Mouse (Mus musculus) urinary bladder, postnatal 36 days (tissue): ENCODE data around the gene Camta2.

Experiments used
- DNase-seq, 2 experiments: peaks; one replicate each; pipeline ENCODE4 v3.0.0; 2022; ENCODE audit warnings: low spot score in 2 of 2, mixed read lengths in 1 of 2

Camta2 gene

DNA sequence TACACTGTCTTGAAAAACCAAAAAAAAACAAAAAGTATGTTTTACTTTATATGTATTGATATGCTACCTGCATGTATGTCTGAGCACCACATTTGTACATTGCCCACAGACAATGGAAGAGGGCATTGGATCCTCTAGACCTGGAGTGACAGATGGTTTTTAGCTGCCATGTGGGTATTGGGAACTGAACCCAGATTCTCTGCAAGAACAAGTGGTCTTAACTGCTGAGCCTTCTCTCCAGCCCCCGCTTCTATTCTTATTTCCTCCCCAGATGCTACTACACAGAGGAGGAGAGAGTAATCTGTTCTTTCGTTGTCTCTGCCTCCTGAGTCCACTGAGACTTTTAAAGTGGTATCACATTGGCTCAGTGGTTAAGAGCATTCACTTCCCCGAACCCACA, 5.6 kb upstream of the Camta2 start:
- no peak for DNase-seq

DNA sequence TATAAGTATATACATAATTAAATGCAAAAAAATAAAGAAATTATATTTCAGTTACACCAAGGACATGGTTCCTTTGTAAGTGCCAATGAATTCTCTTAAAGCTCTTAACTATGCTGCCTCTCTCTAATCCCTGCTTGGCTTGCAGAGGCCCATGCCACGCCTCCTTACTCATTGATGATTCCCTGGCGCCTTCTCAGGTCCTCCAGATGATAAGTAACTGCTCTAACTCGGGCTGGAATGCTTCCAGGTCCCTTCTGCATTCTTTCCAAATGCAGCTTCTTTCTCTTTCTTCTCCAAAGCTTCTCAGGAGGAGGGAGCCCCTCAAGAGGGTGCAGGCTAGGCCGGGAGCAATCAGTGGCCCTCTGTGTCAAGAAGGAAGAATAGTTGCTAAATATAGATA, 1.7 kb upstream of the Camta2 start:
- no peak for DNase-seq

GRCm38 (mm10) chr11:70688372-70688771, 467 bp upstream of the Camta2 start:
- DNase-seq: no peak

DNA sequence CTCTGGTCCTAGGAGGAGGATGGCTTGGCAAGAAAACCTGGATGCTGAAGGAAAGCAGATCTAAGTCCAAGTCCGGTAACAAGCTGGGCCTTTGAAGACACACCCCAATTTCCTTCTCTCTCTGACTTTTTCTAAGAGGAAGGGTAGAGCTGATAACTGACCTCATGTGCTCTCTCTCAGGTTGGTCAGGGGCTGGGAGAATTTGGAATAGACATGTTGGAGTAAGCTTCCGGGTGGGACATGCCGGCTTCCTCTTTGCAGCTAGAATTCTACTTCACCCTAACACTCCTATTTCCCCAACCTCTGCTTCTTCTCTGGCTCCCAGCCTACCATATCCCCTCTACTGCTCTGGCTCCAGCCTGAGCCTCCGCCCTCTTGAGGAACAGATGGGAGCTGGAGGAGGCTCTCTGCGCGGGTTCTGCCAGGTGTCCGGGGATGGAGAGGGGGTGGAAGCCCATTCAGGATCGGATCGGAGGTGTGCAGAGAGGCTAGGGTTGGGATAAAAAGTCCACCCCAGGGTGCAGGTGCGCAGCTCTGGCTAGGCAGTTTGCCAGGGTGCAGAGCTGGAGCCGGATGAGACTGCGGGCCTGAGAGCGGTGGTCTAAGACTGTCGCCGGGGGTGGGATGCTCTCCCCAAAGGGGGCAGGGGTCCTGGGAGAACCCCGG, 871 bp downstream of the Camta2 start:
- peak in 1 of 2 experiments; percentile 26 for DNase-seq

DNA sequence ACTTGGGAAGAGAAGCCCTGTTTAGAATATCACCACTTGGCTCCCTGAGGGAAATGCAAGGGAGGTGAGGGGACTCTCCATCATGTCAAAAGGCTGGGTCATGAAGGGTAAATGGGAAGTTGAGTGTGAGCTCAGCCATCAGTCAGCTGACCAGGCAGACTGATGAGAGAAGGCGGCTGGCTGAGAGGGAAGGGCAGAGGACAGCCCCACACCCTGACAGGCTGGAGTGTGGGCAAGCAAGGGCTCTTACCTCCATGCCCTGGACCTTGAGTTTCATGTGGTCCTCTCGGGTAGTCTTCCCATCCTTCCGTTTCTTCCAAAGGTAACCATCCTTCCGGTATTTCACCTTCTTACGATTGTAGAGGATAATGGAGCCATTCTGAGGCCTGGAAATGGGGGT, 4.3 kb downstream of the Camta2 start:
- DNase-seq: no peak

- no peak for DNase-seq
Measured at GRCm38 (mm10) chr11:70681897-70682581, 5.9 kb downstream of the Camta2 start.

DNA sequence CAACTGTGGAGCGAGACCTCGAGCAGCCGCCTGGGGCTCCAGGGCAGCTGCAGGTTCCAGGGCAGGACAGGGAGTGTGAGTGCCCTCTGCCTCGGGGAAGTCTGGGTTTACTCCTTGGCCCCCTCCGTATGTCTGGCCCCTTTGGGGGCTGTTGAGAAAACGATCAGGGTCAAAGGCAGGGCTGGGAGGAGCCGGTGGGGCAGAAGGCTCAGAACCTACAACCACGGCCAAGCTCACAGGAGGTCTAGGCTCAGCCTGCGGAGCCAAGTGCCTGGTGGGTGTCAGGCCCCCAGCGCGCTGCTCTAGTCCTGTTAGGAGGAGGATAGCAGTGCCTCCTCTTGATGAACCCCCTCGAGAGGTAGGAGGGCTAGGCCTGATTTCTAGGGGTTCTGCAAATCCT, 6.7 kb downstream of the Camta2 start:
- no peak for DNase-seq

DNA sequence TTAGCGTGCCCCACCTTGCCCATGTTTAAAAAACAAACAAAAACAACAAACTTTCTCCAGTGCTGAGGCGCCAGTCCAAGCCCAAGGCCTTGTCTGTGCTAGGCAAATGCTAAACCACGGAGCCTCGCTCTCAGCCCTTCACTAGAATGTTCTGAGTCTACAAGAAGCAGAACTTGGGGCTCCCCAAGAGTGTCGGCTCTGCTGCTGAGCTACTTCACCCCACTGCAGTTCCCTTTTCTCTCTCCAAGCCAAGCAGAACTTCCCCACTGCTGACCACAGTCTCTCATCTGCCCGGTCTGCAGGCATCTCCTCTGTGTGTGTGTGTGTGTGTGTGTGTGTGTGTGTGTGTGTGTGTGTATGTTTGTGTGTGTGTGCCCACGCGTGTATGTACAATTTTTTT, 8.0 kb downstream of the Camta2 start:
- DNase-seq: no peak

GRCm38 (mm10) chr11:70679361-70679760, 8.5 kb downstream of the Camta2 start:
- no peak for DNase-seq

GRCm38 (mm10) chr11:70678576-70678975, 9.3 kb downstream of the Camta2 start:
- no peak for DNase-seq

- DNase-seq: no peak
Measured at GRCm38 (mm10) chr11:70678092-70678491, 9.8 kb downstream of the Camta2 start.

GRCm38 (mm10) chr11:70674501-70674900, 13.4 kb downstream of the Camta2 start:
- no peak for DNase-seq

GRCm38 (mm10) chr11:70674014-70674413, 13.9 kb downstream of the Camta2 start:
- no peak for DNase-seq

DNA sequence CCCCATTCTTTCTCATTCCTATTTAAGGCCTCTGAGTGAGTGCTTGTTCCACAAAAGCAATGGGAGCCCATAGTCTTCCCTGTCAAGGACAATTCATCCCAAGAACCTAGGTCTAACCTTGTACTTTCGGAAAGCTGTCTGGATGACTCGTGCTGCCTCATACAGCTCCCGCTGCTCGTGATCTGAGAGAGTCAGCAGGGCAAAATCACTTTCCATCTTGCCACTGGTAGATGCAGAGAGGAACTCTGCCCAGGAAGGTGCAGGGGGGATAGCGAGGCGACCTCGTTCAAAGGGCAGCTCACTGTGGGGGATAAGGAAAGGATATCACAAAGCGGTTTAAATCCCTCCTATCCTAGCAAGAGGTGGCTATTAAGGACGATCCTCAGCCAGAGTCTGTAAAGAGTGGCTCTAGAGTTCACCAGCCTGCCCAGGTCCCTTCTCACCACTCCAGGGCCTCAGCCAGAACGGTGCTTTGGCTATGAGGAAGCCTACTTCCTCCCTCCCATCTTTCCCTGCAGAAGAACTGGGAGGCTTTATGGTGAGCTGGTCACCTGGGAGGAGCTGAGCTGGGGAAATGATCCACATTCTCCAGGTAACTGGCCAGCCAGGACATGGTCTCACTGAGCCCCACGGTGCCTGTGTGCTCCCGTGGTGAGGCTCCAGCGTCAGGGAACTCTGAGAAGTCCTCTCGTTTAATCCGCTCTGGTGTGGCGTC, 16.4 kb downstream of the Camta2 start:
- no peak for DNase-seq

DNA sequence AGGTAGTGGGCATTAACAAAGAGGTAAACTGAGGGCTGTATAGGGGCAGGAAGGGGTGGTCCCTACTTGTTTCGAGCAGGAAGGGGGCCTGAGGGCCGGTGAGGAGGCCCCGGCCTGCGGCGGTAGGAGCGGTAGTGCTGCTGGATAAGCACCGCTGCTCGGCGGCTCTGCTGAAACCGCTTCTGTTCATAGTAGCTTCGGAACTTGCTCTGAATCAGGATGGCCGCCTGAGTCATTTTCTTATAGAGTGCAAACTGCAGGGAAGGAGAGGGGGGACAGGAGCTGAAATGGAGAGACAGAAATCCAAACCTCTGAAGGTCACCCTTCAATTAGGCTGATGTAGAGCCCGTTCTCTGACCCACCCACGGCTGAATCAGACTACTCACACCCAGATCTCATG, 17.4 kb downstream of the Camta2 start:
- no peak for DNase-seq

- DNase-seq: peak in 1 of 2 experiments; percentile 70
Measured at GRCm38 (mm10) chr11:70669582-70670345, 18.1 kb downstream of the Camta2 start.

DNA sequence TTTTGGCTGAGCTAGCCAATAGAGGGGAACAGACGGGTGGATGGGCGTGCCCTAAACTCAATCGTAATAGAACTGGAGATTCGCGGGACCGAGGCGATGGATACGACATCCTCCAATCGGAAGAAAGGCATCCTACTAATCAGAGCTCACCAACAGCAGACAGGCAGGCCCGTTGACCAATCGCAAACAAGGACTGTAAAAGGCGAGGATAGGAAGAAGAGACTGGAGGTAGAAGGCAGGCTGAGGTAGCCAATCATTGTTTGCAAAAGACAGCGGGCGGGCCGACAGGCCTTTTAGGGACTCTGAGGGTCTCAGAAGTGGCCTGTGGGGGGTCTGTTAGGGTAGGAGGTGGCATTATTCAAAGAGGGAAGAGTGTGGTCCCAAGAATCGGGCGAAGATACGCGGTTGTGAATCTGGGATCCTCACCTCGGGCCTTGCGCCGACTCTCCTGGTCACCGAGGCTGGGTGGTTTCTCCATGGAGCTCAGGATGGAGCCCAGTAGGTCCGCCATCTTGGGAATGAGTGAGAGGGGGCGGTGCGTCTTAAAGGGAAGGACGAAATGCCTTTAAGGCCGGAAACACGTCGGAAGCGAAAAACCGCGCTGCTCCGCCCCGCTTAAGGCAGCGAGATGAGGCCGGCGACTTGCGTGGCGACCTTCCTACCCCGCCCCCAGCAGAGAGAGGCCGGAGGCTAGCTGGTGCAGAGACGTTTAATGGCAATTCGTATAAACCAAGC, 19.0 kb downstream of the Camta2 start, which contains the start of gene Spag7:
Gene Spag7, minus strand, starts transcription at position 646 of the 735 bp plus-strand sequence.
- peak; percentile 93 to 96 for DNase-seq

DNA sequence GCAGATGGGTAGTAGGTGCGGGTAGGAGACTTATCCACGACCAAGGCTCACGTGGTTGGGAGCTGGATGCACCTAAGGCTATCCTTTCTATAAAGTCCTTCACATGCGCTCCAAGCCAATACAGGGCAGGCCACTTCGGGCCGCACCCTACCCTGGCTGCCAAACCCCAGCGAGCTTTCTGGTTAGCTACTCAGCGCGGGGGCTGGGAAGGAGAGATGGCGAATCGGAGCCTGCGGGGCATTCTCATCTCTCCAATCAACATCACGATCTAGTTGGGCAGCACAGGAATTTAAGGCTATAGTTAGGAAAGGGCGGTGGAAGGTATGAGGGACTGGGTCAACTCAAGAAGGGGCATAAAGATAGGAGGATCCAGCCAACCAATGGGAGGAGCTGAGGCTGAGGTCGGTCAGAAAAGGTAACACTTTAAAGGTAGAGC, 19.6 kb downstream of the Camta2 start:
- peak; percentile 68 to 78 for DNase-seq

- no peak for DNase-seq
Measured at GRCm38 (mm10) chr11:70667271-70668150, 20.4 kb downstream of the Camta2 start.

DNA sequence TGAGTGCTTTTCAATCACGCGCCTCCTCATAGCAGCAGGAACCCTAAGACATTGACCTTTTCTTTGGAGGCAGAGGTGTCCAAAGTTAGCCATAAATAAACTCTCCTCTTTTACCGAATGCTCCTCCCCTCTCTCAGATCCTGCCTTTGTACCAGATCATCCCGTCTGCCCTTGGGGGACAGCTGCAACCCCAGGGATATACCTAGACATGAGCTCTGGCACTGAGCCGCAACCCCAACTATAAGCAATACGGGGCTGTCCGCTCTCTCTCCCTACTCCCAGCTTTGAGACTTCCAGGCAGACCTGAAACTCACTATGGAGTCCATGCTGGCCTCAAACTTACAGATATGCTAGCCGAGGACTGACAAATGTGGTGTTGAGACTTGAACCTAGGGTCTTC, 21.2 kb downstream of the Camta2 start:
- no peak for DNase-seq
